Mouse (Mus musculus): Measurements from ENCODE around the gene Uty.

GRCm38 (mm10) chrY:1114016-1114415, 131.5 kb downstream of the Uty start:
- TF ChIP-seq CTCF (IDR thresholded peaks at IDR 0.05): no peak
- no peak for TF ChIP-seq EP300 (IDR thresholded peaks at IDR 0.05)

All from lung, postnatal 0 days (tissue).